Mouse (Mus musculus) erythroid progenitor cell, adult 5-6 weeks (primary cell): ENCODE measurements around the gene Ciart. TPM values are rescaled to one million over a fixed set of nuclear protein-coding genes. Genes with fewer than 3 reads are reported as not detected.

ENCODE experiments used
- total RNA-seq, 2 experiments: library from RNA; stranded (forward) in 1 of 2; stranded (reverse) in 1 of 2; fragments of 150-400 nt in 1 of 2; fragments of 186-747, 209-891 nt in 1 of 2; gene quantifications; 2 replicates each; pipeline versions ENCODE4 v1.2.3 to v1.2.4; 2015 to 2017; ENCODE audit warnings: low replicate concordance in 2 of 2

Gene Ciart
- total RNA-seq, 2 experiments from 2014 or later: not detected

Other genes with a start within 250 kb of the Ciart start
- 161 and 212 TPM in 2 replicates for gene Mcl1, start 223.5 kb downstream of the Ciart start, total RNA-seq (2015; ENCODE audit: low replicate concordance)
- gene Mcl1, start 223.5 kb downstream of the Ciart start, total RNA-seq (2017; ENCODE audit: low replicate concordance): 104 and 138 TPM in 2 replicates
- gene Adamtsl4, start 194.3 kb downstream of the Ciart start, total RNA-seq (2015; ENCODE audit: low replicate concordance): 0.84 TPM in 1 of 2 replicates, not detected in the other
- gene Adamtsl4, start 194.3 kb downstream of the Ciart start, total RNA-seq (2017; ENCODE audit: low replicate concordance): 0.39 and 1.2 TPM in 2 replicates
- 6.5 TPM in 1 of 2 replicates, not detected in the other for gene Ecm1, start 142.7 kb downstream of the Ciart start, total RNA-seq (2015; ENCODE audit: low replicate concordance)
- gene Ecm1, start 142.7 kb downstream of the Ciart start, total RNA-seq (2017; ENCODE audit: low replicate concordance): not detected in 2 replicates
- 0.84 and 15.9 TPM in 2 replicates for gene Tars2, start 122.0 kb downstream of the Ciart start, total RNA-seq (2015; ENCODE audit: low replicate concordance)
- 8.0 and 20.9 TPM in 2 replicates for gene Tars2, start 122.0 kb downstream of the Ciart start, total RNA-seq (2017; ENCODE audit: low replicate concordance)
- gene Rprd2, start 63.4 kb downstream of the Ciart start, total RNA-seq (2015; ENCODE audit: low replicate concordance): 23.5 and 24.9 TPM in 2 replicates
- 21.3 and 24.0 TPM in 2 replicates for gene Rprd2, start 63.4 kb downstream of the Ciart start, total RNA-seq (2017; ENCODE audit: low replicate concordance)
- gene Prpf3, start 26.4 kb downstream of the Ciart start, total RNA-seq (2015; ENCODE audit: low replicate concordance): 56.2 and 83.6 TPM in 2 replicates
- 37.7 and 84.2 TPM in 2 replicates for gene Prpf3, start 26.4 kb downstream of the Ciart start, total RNA-seq (2017; ENCODE audit: low replicate concordance)
- 43.2 and 59.5 TPM in 2 replicates for gene Mrps21, start 10.7 kb downstream of the Ciart start, total RNA-seq (2015; ENCODE audit: low replicate concordance)
- 102 and 123 TPM in 2 replicates for gene Mrps21, start 10.7 kb downstream of the Ciart start, total RNA-seq (2017; ENCODE audit: low replicate concordance)
- gene BC028528, start 9.8 kb upstream of the Ciart start, total RNA-seq (2015; ENCODE audit: low replicate concordance): 8.8 and 10.1 TPM in 2 replicates
- gene BC028528, start 9.8 kb upstream of the Ciart start, total RNA-seq (2017; ENCODE audit: low replicate concordance): 5.8 and 26.0 TPM in 2 replicates
- gene Aph1a, start 11.7 kb upstream of the Ciart start, total RNA-seq (2015; ENCODE audit: low replicate concordance): 7.6 and 8.0 TPM in 2 replicates
- 9.6 and 14.6 TPM in 2 replicates for gene Aph1a, start 11.7 kb upstream of the Ciart start, total RNA-seq (2017; ENCODE audit: low replicate concordance)
- not detected in 2 replicates for gene Car14, start 22.4 kb upstream of the Ciart start, total RNA-seq (2015; ENCODE audit: low replicate concordance)
- not detected in 2 replicates for gene Car14, start 22.4 kb upstream of the Ciart start, total RNA-seq (2017; ENCODE audit: low replicate concordance)
- 153 and 197 TPM in 2 replicates for gene Anp32e, start 47.0 kb upstream of the Ciart start, total RNA-seq (2015; ENCODE audit: low replicate concordance)
- 541 and 717 TPM in 2 replicates for gene Anp32e, start 47.0 kb upstream of the Ciart start, total RNA-seq (2017; ENCODE audit: low replicate concordance)
- gene Plekho1, start 113.8 kb upstream of the Ciart start, total RNA-seq (2015; ENCODE audit: low replicate concordance): 12.6 and 13.4 TPM in 2 replicates
- gene Plekho1, start 113.8 kb upstream of the Ciart start, total RNA-seq (2017; ENCODE audit: low replicate concordance): 8.6 and 18.6 TPM in 2 replicates
- gene Vps45, start 176.2 kb upstream of the Ciart start, total RNA-seq (2015; ENCODE audit: low replicate concordance): 9.0 and 32.3 TPM in 2 replicates
- gene Vps45, start 176.2 kb upstream of the Ciart start, total RNA-seq (2017; ENCODE audit: low replicate concordance): 8.2 and 34.4 TPM in 2 replicates
- 4.6 and 9.4 TPM in 2 replicates for gene Otud7b, start 222.3 kb upstream of the Ciart start, total RNA-seq (2015; ENCODE audit: low replicate concordance)
- gene Otud7b, start 222.3 kb upstream of the Ciart start, total RNA-seq (2017; ENCODE audit: low replicate concordance): 28.5 and 37.6 TPM in 2 replicates